Mouse (Mus musculus): ENCODE data around the gene Zfp335. TPM values are rescaled to one million over a fixed set of nuclear protein-coding genes. Genes with fewer than 3 reads are reported as not detected.
A peak's percentile ranks its signal among the peaks of the same experiment; 100 is the strongest.

The Zfp335 gene
- total and polyA plus RNA-seq, 3 experiments = 8.0 to 14.3 (median 8.2) TPM

GRCm38 (mm10) chr2:164895885-164896284 is 15.7 kb downstream of the Zfp335 start:
- Histone ChIP-seq H3K9ac (ENCODE audit: low read depth, low read length) (no peak overlapping the region), H3K4me3 (no peak overlapping the region), H3K4me1 (ENCODE audit: control insufficient read depth, insufficient read depth, low read length) (peaks cover 2% of the 10 kb centered on the region), H3K79me2 (replicated peaks; ENCODE audit: control insufficient read depth, insufficient read depth, low read length) (no peaks in the 10 kb centered on the region), H3K27ac (no peak overlapping the region), H3K36me3 (ENCODE audit: control insufficient read depth, insufficient read depth, low read length) (no peaks in the 10 kb centered on the region), H3K27me3 (ENCODE audit: control insufficient read depth, insufficient read depth, low read length) (no peaks in the 10 kb centered on the region)
- no peak for DNase-seq
- no peak for TF ChIP-seq POLR2A (IDR thresholded peaks at IDR 0.05; ENCODE audit: insufficient read depth, low read depth, low read length)
- TF ChIP-seq CTCF (IDR thresholded peaks at IDR 0.05) = no peak
- TF ChIP-seq EP300 (IDR thresholded peaks at IDR 0.05; ENCODE audit: insufficient read depth, low read depth, low read length) = no peak
- 92% methylated on average over 6 of the region's 6 CpGs for WGBS
- intact Hi-C loops (cut with DNase I) = no loop called here

- Histone ChIP-seq H3K9ac (ENCODE audit: low read depth, low read length) (no peak overlapping the region), H3K79me2 (replicated peaks; ENCODE audit: control insufficient read depth, insufficient read depth, low read length) (no peaks in the 10 kb centered on the region), H3K36me3 (ENCODE audit: control insufficient read depth, insufficient read depth, low read length) (no peaks in the 10 kb centered on the region), H3K4me1 (ENCODE audit: control insufficient read depth, insufficient read depth, low read length) (peaks cover 2% of the 10 kb centered on the region), H3K27ac (no peak overlapping the region), H3K27me3 (ENCODE audit: control insufficient read depth, insufficient read depth, low read length) (no peaks in the 10 kb centered on the region), H3K4me3 (no peak overlapping the region)
- TF ChIP-seq POLR2A (IDR thresholded peaks at IDR 0.05; ENCODE audit: insufficient read depth, low read depth, low read length) (no peak), CTCF (IDR thresholded peaks at IDR 0.05) (peak; percentile 30)
- WGBS = 63% methylated on average over 1 of the region's 1 CpGs
- intact Hi-C loops (cut with DNase I) = no loop called here
- DNase-seq = no peak
Observed at GRCm38 (mm10) chr2:164894644-164895043, 16.9 kb downstream of the Zfp335 start.

GRCm38 (mm10) chr2:164894048-164894447 is 17.5 kb downstream of the Zfp335 start:
- Histone ChIP-seq H3K4me1 (ENCODE audit: control insufficient read depth, insufficient read depth, low read length) (peaks cover 2% of the 10 kb centered on the region), H3K27me3 (ENCODE audit: control insufficient read depth, insufficient read depth, low read length) (no peaks in the 10 kb centered on the region), H3K9ac (ENCODE audit: low read depth, low read length) (no peak overlapping the region), H3K36me3 (ENCODE audit: control insufficient read depth, insufficient read depth, low read length) (no peaks in the 10 kb centered on the region), H3K79me2 (replicated peaks; ENCODE audit: control insufficient read depth, insufficient read depth, low read length) (no peaks in the 10 kb centered on the region), H3K4me3 (no peak overlapping the region), H3K27ac (no peak overlapping the region)
- intact Hi-C loops (cut with DNase I) = no loop called here
- no peak for DNase-seq
- TF ChIP-seq POLR2A (IDR thresholded peaks at IDR 0.05; ENCODE audit: insufficient read depth, low read depth, low read length) = no peak
- TF ChIP-seq CTCF (IDR thresholded peaks at IDR 0.05) = peak; percentile 23; the same call in 1 of the 2 replicates
- WGBS = 53% methylated on average over 5 of the region's 5 CpGs

GRCm38 (mm10) chr2:164892696-164893216 is 18.8 kb downstream of the Zfp335 start:
- Histone ChIP-seq H3K79me2 (replicated peaks; ENCODE audit: control insufficient read depth, insufficient read depth, low read length) (no peaks in the 10 kb centered on the region), H3K27me3 (ENCODE audit: control insufficient read depth, insufficient read depth, low read length) (no peaks in the 10 kb centered on the region), H3K4me1 (ENCODE audit: control insufficient read depth, insufficient read depth, low read length) (peaks cover 2% of the 10 kb centered on the region), H3K4me3 (no peak overlapping the region), H3K36me3 (ENCODE audit: control insufficient read depth, insufficient read depth, low read length) (no peaks in the 10 kb centered on the region), H3K27ac (no peak overlapping the region), H3K9ac (ENCODE audit: low read depth, low read length) (no peak overlapping the region)
- 89% methylated on average over 6 of the region's 6 CpGs for WGBS
- DNase-seq = no peak
- intact Hi-C loops (cut with DNase I) = no loop called here
- no peak for TF ChIP-seq EP300 (IDR thresholded peaks at IDR 0.05; ENCODE audit: insufficient read depth, low read depth, low read length)
- TF ChIP-seq POLR2A (IDR thresholded peaks at IDR 0.05; ENCODE audit: insufficient read depth, low read depth, low read length) = no peak
- no peak for TF ChIP-seq CTCF (IDR thresholded peaks at IDR 0.05)

- 49% methylated on average over 15 of the region's 15 CpGs for WGBS
- Histone ChIP-seq H3K79me2 (replicated peaks; ENCODE audit: control insufficient read depth, insufficient read depth, low read length) (no peaks in the 10 kb centered on the region), H3K27me3 (ENCODE audit: control insufficient read depth, insufficient read depth, low read length) (no peaks in the 10 kb centered on the region), H3K4me1 (ENCODE audit: control insufficient read depth, insufficient read depth, low read length) (peaks cover 2% of the 10 kb centered on the region), H3K27ac (no peak overlapping the region), H3K4me3 (no peak overlapping the region), H3K9ac (ENCODE audit: low read depth, low read length) (no peak overlapping the region), H3K36me3 (ENCODE audit: control insufficient read depth, insufficient read depth, low read length) (no peaks in the 10 kb centered on the region)
- intact Hi-C loops (cut with DNase I) = no loop called here
- peak in 1 of 2 experiments; percentile 70 for DNase-seq
- TF ChIP-seq POLR2A (IDR thresholded peaks at IDR 0.05; ENCODE audit: insufficient read depth, low read depth, low read length) = no peak
Observed at GRCm38 (mm10) chr2:164891908-164892695, 19.5 kb downstream of the Zfp335 start.

- H3K9ac ChIP-seq (ENCODE audit: low read depth, low read length) = no peak overlapping the region
- no peaks in the 10 kb centered on the region for H3K27me3 ChIP-seq (ENCODE audit: control insufficient read depth, insufficient read depth, low read length)
- no peaks in the 10 kb centered on the region for H3K36me3 ChIP-seq (ENCODE audit: control insufficient read depth, insufficient read depth, low read length)
- H3K4me1 ChIP-seq (ENCODE audit: control insufficient read depth, insufficient read depth, low read length) = peaks cover 2% of the 10 kb centered on the region
- DNase-seq = no peak
- H3K27ac ChIP-seq = no peak overlapping the region
- intact Hi-C loops (cut with DNase I) = no loop called here
- 73% methylated on average over 13 of the region's 13 CpGs for WGBS
- no peaks in the 10 kb centered on the region for H3K79me2 ChIP-seq (replicated peaks; ENCODE audit: control insufficient read depth, insufficient read depth, low read length)
- H3K4me3 ChIP-seq = no peak overlapping the region
- TF ChIP-seq EP300 (IDR thresholded peaks at IDR 0.05; ENCODE audit: insufficient read depth, low read depth, low read length) (no peak), POLR2A (IDR thresholded peaks at IDR 0.05; ENCODE audit: insufficient read depth, low read depth, low read length) (no peak), CTCF (IDR thresholded peaks at IDR 0.05) (no peak)
Observed at GRCm38 (mm10) chr2:164891056-164891834, 20.3 kb downstream of the Zfp335 start.
